Mouse (Mus musculus) lung, postnatal 14 days (tissue): ENCODE measurements around the gene Fam185a.

Source experiments
- DNase-seq: peaks from one replicate; pipeline ENCODE4 v3.0.0; 2021

The Fam185a gene

DNA sequence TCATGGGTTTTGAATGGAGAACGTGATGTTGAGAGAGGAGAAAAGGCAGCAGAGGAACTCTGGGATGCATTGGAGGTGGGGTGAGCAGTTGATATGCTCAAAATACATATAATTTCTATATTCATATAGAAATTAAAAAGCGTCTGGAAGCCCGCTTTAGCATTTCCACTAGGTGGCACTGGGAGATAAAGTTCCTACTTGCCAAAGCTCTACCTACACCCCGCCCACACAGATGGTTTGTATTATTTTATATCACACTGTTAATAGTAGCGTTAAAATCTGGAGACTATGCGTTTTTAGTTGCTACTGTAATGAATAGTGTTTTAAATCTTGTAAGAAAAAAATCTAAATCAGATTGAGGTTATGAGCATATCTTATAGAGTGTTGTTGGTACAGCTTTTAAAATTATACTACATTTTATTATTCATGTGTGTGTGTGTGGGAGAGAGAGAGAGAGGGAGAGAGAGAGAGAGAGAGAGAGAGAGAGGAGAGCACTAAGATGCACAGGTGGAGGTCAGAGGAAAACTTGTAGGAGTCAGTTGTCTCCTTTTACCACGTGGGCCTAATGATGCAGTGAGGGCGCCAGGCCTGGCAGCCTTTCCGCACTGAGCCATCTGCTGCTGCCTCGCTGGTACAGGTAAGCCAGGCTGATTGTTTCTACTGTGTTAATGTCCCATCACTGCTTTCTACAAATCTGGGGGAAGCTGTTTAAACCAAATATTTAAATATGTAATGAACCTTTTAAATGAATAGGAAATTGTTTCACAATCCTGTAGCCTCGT lies 9.6 kb downstream of the Fam185a start:
- DNase-seq = peak; percentile 15

- no peak for DNase-seq
Measured at GRCm38 (mm10) chr5:21436471-21436975, 11.8 kb downstream of the Fam185a start.

- no peak for DNase-seq
Measured at GRCm38 (mm10) chr5:21438428-21438827, 13.7 kb downstream of the Fam185a start.

DNA sequence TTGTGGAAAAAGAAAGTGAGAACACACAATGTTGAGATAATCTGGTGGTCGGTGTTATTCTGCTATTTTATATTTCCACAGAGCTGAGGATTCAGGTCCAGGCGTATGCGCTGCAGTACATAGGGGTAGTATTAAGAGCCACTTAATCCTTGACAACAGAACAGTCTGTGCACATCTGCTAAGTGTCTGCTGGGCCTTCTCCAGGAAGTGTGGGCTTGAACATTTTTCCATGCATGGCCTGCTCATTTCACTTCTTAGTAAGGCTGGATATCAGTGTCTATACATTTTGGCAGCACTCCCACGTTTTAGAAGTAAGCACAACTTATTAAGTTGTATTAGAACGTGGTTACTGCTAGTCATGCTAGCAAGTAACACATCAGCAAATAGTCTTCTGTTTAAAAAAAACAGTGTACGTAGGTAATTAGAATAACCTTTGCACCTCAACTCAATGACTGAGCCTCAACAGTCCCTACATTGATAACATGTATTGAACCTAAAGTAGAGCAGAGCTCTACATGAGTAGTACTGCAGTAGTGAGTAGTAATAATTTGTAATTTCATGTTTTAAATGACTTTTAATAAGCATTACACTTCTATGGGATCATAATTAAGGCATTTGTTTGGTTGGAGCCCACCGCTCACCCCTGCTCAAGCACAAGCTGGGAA lies 14.8 kb downstream of the Fam185a start:
- no peak for DNase-seq

DNA sequence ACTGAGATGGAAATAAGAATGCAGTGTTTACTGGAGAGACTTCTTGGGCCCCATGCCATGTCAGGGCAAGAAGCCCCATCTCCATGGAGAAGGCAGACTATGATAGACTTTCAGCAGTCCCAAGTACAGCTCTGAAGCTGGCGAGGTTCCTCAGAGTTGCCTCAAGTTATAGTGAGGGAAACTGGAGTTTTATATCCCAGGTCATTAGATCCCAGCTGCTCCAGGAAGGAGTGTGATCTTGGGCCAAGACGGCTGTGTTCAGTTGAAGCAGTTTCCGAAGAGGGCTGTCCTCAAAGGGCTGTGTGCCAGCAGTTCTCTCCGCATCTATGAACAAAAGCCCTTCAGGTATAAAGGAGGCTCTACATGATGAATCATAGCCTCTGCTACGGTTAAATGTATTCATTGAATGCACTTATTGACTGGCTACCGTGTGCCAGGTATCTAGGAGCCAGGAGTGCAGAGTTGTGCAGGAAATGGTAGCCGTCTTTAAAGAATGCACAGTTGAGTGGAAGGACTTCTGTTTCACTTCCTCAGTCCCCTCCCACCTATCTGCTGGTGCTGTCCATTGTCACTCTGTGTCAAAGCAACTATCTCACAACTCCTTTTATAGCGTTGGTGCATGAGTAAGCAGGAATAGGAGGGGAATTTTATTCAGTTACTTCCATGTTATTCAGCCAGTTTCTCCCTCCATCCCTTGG lies 16.2 kb downstream of the Fam185a start:
- peak; percentile 31 for DNase-seq

DNA sequence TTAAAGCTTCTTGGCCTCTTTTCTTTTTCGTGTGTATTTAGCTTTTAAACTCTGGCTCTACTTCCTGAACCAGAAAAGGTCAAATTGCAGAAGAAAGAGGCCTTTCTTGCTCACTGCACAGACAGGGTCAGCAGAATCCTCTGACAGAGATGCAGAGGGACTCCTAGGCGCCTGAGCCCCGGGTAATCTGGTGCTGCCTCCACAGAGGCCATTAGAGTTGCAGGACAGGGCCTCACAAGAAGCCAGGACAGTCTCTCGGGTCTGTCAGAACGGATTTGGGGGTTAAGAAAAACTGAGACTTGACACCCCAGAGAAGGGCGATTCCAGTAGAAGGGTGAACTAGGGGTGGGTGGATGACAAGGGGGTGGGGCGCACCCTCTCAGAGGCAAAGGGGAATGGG lies 42.6 kb downstream of the Fam185a start:
- no peak for DNase-seq

- DNase-seq = no peak
Measured at GRCm38 (mm10) chr5:21468100-21468499, 43.3 kb downstream of the Fam185a start.

- DNase-seq = no peak
Measured at GRCm38 (mm10) chr5:21478428-21478827, 53.7 kb downstream of the Fam185a start.

GRCm38 (mm10) chr5:21479746-21480145 lies 55.0 kb downstream of the Fam185a start:
- DNase-seq = no peak

DNA sequence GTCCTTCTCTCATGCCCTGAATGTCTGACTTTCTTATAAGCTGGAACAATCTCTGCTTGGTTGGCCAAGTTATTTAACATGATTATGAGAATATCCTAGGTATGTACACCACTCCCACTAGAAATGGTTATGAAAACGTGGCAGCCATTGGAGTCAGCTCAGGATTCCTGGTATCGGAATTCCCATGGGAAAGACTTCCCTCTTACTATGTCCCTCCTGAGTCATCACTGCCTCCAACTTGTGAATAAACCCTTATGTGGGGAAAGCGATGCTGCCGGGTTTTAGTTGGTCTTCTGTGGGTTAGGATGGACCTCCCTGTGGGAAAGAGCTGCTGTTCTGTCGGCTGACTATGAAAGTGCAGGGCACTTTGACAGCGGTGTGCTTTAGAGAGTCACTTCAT lies 56.8 kb downstream of the Fam185a start:
- DNase-seq = no peak

DNA sequence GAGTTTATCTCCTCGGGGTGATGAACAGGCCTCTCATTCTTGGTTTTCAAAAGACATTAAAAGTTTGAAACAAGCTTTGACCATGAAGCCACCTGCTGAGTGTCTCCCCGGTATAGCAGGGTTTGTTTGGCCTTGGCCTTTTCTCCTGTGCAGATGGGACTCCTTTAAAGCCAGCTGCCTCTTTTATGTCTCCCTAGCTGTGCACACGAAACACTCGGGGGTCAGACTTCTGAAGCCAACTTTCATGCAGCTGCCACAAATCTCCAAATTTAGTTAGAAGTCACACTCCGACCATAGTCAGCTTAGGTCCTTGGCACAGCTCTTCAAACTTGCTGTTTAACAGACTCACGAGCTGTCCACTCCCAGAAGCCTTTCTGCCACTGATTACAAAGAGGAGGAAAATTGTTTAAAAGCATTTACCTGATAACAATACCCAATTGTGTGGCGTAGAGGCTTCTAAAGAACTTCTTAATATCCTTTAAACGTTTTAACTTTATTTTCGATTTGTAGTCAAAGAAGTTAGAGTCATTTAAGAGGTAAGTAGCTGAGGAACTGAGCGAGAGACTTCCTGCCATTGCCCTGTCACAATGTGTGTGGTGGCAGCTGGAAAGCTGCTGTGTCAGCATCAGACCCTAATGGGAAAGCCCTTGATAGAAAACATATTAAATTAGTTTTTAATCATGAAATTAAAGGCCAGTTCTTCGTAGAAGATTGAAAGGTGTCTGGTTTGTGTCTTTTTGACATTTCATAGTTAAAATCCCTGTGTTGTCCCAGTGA lies 57.9 kb downstream of the Fam185a start:
- no peak for DNase-seq

DNA sequence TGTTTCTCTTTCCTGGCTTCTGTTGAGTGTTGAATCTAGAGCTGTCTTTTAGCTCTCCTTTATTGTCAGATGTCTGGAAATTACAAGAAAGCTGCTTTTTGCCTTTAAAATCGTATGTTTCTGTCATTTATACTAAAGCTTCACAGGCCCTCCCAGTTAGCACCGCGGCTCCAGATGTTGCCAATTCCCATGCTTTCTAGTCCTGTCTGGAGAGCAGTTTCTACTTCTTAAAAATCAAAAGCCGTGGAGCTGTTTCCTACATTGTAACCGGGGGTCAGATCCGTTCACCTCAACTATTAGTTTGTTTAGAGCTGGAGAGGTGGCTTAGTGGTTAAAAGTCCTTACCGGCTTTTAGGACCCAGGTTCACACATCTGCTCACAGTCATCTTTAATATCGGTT lies 58.5 kb downstream of the Fam185a start:
- no peak for DNase-seq

- no peak for DNase-seq
Measured at GRCm38 (mm10) chr5:21485197-21485829, 60.6 kb downstream of the Fam185a start.

DNA sequence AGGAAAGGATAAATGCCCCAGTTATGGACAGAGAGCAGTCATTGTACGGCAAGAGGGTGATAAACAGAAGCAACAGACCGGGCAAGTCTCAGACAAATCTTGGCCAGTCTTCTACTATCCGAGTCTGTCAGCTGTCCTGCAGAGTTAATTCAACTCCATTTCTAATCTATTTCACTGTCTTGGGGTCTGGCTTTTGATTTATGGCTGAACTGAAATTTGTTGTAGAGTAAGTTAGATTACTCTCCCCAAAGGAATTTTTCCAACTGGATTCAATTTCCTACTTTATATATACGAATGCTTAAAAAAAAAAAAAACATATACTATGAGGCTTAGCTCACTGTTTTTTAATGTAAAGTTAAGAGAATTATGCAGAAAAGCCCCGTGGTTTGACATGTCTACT lies 62.0 kb downstream of the Fam185a start:
- no peak for DNase-seq

DNA sequence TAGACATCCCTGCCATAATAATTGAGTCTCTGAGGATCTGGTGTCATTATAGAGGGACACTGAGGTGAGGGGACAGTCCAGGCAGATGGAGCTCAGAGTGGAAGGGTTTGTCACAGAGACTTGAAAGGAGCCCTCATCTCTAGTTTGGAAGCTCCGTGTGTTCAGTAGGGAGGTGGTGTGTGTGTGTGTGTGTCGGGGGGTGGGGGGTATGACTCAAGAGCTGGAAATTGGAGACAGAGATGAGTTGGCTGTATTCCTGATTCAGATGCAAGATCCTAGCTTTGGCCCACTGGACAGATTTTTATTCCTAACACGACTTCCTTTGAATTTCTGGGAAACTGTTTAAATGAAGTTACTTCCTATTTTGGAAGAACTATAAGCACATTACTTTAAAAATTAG lies 62.5 kb downstream of the Fam185a start:
- DNase-seq = no peak

DNA sequence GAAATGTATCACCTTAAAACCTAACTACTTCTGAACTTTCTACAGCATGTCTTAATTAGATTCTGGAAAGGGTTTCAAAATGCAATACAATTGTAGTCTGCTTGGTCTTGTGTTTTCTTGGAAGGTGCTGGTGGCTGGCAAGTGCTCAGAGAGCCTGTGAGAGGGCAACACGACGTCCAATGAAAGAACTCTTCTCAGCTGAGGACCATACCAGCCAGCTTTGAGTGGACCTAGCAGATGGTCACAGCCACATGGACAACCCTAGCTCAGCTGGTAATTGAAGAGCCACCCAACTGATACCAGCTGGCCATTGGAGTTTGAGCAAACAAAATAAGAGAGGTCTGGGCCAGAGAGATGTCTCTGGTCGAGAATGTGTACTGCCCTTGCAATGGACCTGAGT lies 63.0 kb downstream of the Fam185a start:
- DNase-seq = no peak

DNA sequence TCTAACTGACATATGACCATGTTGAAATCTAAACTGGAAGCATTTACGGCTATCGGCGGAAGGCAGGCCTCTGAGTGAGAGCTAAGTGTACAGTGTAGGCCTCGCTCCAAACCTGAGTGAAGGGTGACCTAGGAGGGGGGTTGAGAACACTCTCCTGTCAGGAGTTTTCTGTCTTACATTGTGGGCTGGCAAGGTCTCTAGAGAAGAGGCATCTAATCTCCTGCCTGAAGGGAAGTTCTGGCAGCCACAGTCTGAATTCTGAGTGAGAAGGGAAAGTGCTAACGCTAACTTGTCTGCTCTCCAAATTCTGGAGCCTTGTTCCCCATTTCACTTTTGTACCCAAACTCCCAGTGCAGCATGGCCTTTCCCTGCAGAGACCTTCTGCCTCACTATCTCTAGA lies 63.7 kb downstream of the Fam185a start:
- no peak for DNase-seq

DNA sequence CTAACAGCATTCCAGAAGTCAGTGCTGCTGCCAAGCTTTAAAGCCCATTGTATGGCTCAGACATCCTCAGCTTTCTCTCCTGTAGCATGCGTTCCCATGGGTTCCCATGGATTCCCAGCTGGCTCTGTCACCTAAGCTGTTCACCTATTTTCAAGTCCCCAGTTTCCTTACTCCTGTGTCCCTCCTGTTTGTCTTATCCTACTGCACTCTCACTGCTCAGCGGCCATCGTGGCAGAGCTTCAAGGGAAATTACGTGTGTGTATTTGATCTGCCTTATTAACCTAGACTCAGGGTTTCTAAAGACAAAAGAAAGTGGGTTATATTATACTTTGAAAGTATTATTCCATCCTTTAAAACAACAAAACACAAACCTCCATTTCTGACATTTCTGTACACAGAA lies 64.4 kb downstream of the Fam185a start:
- DNase-seq = no peak

DNA sequence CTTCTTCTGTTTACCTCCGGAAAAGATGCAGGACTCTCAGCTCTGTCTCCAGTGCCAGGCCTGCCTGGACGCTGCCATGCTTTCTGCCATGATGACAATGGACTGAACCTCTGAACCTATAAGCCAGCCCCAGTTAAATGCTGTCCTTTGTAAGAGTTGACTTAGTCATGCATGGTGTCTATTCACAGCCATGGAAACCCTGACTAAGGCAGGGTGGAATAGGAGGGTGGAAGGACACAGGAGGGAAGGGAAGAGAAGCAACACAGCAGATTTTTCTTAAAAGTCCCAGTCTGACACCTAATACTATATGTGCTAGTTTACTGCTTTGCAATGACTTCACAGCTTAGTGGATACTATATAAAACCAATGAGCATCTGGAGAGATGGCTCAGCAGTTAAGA lies 66.7 kb downstream of the Fam185a start:
- DNase-seq = no peak

GRCm38 (mm10) chr5:21492213-21492612 lies 67.5 kb downstream of the Fam185a start:
- DNase-seq = no peak

DNA sequence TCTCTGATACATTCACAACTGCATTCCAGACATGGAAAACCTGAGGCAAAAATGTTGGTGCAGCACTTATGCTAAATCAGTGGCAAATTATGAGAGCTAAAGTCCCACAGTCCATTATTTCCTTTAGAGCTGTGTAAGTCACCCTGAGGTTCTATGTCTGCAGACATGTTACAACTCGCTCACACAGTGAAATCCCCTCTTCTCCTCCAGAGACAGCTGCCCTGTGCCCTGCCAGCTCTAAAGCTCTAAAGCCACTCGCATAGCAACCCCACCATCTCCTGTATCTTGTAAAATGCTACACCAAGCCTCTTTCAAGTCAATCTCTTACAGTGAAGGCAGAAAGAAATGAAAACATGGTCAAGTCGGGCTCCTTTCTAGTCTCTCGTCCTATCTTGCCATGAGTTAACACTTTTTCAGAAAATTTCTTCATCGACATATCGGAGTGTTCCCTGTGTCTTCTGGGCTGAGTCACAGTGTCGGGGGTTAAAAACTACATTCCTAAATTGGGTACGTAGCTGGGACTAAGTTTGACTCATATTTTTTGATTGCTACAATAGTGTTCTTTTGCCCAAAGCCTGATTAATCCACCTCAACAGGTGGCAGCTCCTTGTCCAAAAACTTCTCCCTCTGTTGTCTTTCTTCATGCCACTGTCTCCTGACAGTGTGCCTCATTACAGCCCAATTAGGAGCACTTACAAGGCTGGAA lies 68.7 kb downstream of the Fam185a start:
- no peak for DNase-seq

DNA sequence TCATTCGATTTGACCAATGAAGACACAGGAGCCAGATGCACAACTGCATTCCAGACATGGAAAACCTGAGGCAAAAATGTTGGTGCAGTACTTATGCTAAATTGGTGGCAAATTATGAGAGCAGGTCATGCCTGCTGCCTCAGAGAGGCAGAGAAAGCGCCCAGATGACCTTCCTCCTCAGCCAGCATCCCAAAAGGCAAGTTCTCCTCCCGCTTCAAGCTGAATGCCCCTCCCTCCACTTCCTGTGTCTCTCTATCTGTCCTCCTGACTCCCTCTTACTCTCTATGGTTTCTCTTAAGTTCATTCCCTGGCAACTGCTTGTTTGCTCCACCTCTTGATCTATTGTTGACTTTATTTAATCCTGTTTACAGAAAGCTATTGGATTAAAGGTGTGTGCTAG lies 70.0 kb downstream of the Fam185a start:
- no peak for DNase-seq
